Mouse (Mus musculus): ENCODE results near the gene Armc3. TPM values are rescaled to one million over a fixed set of nuclear protein-coding genes. Genes with fewer than 3 reads are reported as not detected.
A peak's percentile ranks its signal among the peaks of the same experiment; 100 is the strongest.

Armc3 gene
- polyA plus RNA-seq, 1 experiment from 2014 or later = 1.4 TPM

DNA sequence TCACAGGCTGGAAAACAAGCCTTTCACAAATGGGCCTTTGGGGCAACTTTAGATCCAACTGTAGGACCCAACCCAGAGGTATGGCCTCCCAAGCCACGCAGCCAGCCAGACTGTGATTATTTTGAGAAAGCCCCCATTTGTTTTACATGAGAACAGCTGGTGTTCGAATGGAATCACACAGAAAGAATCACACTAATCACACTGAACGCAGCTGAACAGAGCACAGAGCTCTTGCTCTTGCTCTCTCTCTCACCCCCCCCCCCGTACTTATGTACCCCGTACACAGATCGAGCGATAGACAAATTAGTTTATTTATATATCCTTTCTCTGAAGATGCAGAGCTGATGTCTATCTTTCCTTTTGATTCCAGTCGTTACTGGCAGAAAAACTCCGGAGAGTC is 123.3 kb downstream of the Armc3 start:
- no peak for ATAC-seq (ENCODE audit: low FRiP score, low read depth)
- Histone ChIP-seq H3K36me3 (no peaks in the 10 kb centered on the region), H3K4me2 (no peak overlapping the region), H3K4me1 (replicated peaks) (no peaks in the 10 kb centered on the region), H3K9ac (no peak overlapping the region), H3K4me3 (no peak overlapping the region), H3K27ac (replicated peaks) (no peak overlapping the region), H3K27me3 (no peaks in the 10 kb centered on the region), H3K9me3 (no peaks in the 10 kb centered on the region)
- WGBS = 76% methylated on average over 9 of the region's 9 CpGs

DNA sequence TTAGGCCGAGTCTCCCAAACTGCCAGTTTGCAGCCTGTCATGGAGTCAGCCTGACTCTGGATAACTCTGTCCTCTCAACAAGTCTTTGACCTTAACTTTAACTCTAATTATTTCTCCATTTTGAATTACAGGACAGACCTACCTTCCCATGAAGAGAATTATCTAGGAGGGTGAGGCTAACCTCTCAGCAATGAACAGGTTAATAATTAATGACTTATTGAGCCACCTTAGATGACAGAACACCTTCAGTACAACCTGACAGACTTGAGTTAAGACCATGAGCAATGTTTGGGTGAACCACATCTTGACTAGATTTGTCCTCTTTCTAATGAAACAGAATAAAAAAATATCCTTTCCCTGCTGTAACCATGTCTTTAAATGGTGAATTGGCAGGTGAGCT is 127.3 kb downstream of the Armc3 start:
- H3K4me1 ChIP-seq (replicated peaks) = no peaks in the 10 kb centered on the region
- H3K4me3 ChIP-seq = no peak overlapping the region
- H3K27ac ChIP-seq (replicated peaks) = no peak overlapping the region
- no peak for ATAC-seq (ENCODE audit: low FRiP score, low read depth)
- no peaks in the 10 kb centered on the region for H3K9me3 ChIP-seq
- WGBS = 94% methylated on average over 1 of the region's 1 CpGs
- H3K9ac ChIP-seq = no peak overlapping the region
- no peaks in the 10 kb centered on the region for H3K36me3 ChIP-seq
- no peaks in the 10 kb centered on the region for H3K27me3 ChIP-seq
- no peak overlapping the region for H3K4me2 ChIP-seq

DNA sequence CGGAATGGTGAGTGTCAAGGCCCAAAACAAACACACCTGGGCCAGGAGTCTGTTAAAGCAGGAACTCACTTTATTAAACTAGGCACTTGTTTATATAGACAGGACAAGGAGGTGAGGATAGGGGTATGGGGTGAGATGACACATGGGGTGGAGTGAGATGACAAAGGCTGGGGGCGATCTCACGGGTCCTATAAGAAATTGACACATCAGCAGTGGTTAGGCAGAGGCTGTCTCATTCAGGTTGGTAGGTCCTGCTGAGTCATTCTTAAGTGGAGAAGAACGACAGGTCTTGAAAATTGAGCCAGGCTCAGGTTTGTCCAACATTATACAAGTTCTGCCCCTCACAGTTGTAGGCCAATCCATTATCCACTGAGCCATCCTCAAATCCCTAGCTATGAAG is 128.7 kb downstream of the Armc3 start:
- Histone ChIP-seq H3K9ac (no peak overlapping the region), H3K27ac (replicated peaks) (no peak overlapping the region), H3K4me2 (no peak overlapping the region), H3K9me3 (no peaks in the 10 kb centered on the region), H3K27me3 (no peaks in the 10 kb centered on the region), H3K36me3 (no peaks in the 10 kb centered on the region), H3K4me3 (no peak overlapping the region), H3K4me1 (replicated peaks) (no peaks in the 10 kb centered on the region)
- no peak for ATAC-seq (ENCODE audit: low FRiP score, low read depth)
- 86% methylated on average over 4 of the region's 4 CpGs for WGBS

DNA sequence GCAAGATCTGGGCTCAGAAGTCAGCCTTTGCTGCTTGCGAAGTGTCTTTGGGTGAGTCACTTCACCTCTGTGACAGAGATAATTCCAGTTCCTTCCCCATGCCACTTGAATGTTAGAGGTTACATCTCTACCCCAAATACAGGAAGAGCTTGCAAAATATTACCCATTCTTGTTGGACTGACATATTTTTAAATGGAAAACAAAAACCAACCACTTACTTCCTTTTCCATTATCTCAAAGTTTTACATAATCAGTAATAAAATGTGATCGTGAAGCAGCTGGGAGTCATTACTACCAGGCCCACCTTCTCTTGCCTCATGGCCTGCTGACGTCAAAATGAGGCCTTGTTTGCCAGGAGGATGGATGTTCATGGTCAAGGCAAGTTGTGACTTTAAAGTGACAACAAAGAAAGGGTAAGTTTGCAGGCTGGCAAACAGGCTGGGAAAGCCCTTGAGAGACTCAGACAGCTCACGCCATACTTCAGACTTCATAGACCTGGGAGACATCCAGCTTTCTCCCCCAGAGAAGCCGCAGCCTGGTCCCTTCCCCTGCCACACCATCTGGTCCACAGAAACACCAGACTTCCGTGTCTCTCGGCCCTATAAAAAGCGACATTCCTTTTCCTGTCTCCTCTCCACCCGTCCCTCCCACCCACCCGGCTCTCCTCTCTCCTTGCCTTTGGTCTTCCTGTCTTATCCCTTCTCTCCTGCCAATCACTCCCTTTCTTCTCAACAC is 145.0 kb downstream of the Armc3 start:
- H3K27me3 ChIP-seq = no peaks in the 10 kb centered on the region
- no peaks in the 10 kb centered on the region for H3K9me3 ChIP-seq
- ATAC-seq (ENCODE audit: low FRiP score, low read depth) = peak; percentile 50
- peak overlapping the region; percentile 49 for H3K4me2 ChIP-seq
- peaks cover 4% of the 10 kb centered on the region; the same call in 1 of the 2 replicates for H3K4me1 ChIP-seq (replicated peaks)
- WGBS = 46% methylated on average over 10 of the region's 10 CpGs
- peak overlapping the region; percentile 22; the same call in 1 of the 2 replicates for H3K4me3 ChIP-seq
- no peak overlapping the region for H3K9ac ChIP-seq
- H3K27ac ChIP-seq (replicated peaks) = no peak overlapping the region
- H3K36me3 ChIP-seq = no peaks in the 10 kb centered on the region

- H3K27ac ChIP-seq (replicated peaks) = no peak overlapping the region
- H3K9ac ChIP-seq = peak overlapping the region; percentile 36; the same call in 1 of the 2 replicates
- no peaks in the 10 kb centered on the region for H3K36me3 ChIP-seq
- ATAC-seq (ENCODE audit: low FRiP score, low read depth) = peak; percentile 92
- no peaks in the 10 kb centered on the region for H3K27me3 ChIP-seq
- H3K4me2 ChIP-seq = peak overlapping the region; percentile 49
- H3K4me3 ChIP-seq = peak overlapping the region; percentile 22
- 26% methylated on average over 18 of the region's 20 CpGs for WGBS
- H3K4me1 ChIP-seq (replicated peaks) = peaks cover 4% of the 10 kb centered on the region; the same call in 1 of the 2 replicates
- no peaks in the 10 kb centered on the region for H3K9me3 ChIP-seq
Measured at GRCm38 (mm10) chr2:19344636-19345413, 145.7 kb downstream of the Armc3 start.

DNA sequence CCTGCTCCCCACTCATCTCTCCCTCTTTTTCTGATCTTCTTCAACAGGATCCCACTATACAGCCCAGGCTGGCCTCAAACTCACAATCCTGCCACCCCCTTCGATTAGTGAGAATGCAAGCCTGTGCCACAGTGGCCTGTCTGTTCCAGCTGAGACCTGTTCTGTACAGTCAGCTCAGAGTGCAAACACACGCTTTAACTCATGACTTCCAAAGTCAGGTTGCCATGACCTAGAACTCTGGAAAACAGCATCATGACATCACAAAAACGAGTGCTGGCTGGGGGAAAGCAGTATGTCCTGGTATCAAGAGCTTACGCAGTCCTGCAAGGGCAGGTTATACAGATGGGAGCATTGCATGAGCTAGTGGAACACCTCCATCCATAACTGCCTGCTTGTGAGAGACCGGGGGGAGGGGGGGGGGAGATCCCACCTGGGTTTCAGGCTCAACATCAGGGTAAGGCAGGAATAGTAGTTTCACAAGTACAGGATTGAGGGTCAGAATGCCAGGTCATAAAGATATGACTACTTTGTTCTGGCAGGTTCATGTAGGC is 146.4 kb downstream of the Armc3 start:
- Histone ChIP-seq H3K4me1 (replicated peaks) (peaks cover 4% of the 10 kb centered on the region; the same call in 1 of the 2 replicates), H3K9me3 (no peaks in the 10 kb centered on the region), H3K4me3 (peak overlapping the region; percentile 22; the same call in 1 of the 2 replicates), H3K27me3 (no peaks in the 10 kb centered on the region), H3K36me3 (no peaks in the 10 kb centered on the region), H3K27ac (replicated peaks) (no peak overlapping the region), H3K4me2 (peak overlapping the region; percentile 49), H3K9ac (no peak overlapping the region)
- ATAC-seq (ENCODE audit: low FRiP score, low read depth) = peak; percentile 43; the same call in 1 of the 2 replicates
- WGBS = 79% methylated on average over 5 of the region's 5 CpGs

DNA sequence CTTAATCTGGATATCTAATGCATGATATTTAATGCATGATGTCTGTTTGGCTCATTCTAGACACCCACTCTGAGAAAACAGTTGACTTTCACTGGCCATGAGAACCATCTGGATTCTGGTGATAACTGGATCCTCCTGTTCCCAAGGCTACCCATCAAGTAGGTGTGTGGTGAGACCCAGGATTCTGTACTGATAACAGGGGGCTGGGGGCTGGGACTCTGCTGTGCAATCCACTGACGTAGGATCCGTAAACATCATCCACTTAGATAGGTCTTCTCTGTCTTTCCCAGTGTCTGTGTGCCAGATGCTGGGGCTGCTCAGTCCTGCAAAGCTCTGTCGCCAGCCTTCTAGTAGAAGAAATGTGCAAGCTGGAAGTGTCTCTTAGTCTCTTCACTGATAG is 149.4 kb downstream of the Armc3 start:
- Histone ChIP-seq H3K4me1 (replicated peaks) (peaks cover 4% of the 10 kb centered on the region; the same call in 1 of the 2 replicates), H3K9me3 (no peaks in the 10 kb centered on the region), H3K4me2 (no peak overlapping the region), H3K27me3 (no peaks in the 10 kb centered on the region), H3K36me3 (no peaks in the 10 kb centered on the region), H3K9ac (no peak overlapping the region), H3K4me3 (no peak overlapping the region), H3K27ac (replicated peaks) (no peak overlapping the region)
- no peak for ATAC-seq (ENCODE audit: low FRiP score, low read depth)
- 80% methylated on average over 3 of the region's 3 CpGs for whole genome bisulfite sequencing

DNA sequence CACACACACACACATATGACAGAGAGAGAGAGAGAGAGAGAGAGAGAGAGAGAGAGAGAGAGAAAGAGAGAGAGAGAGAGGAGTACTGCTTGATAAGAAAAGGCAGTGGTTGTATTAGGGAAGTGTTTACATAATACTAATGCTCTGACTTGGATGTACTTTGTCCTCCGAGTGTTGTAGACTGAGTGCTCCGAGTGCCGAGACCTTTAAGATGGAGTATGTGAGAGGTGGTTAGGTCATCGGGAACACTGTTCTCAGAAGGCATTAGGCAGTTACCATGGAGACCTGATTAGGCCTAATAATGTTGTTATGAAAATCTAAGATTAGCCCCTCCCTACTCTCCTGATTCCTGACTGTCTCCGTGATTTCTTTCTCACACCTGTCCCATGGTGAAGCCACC is 151.1 kb downstream of the Armc3 start:
- Histone ChIP-seq H3K27me3 (no peaks in the 10 kb centered on the region), H3K36me3 (no peaks in the 10 kb centered on the region), H3K9ac (no peak overlapping the region), H3K27ac (replicated peaks) (no peak overlapping the region), H3K4me2 (no peak overlapping the region), H3K4me1 (replicated peaks) (no peaks in the 10 kb centered on the region), H3K9me3 (no peaks in the 10 kb centered on the region), H3K4me3 (no peak overlapping the region)
- WGBS = 90% methylated on average over 5 of the region's 5 CpGs
- no peak for ATAC-seq (ENCODE audit: low FRiP score, low read depth)

GRCm38 (mm10) chr2:19351615-19352253 is 152.6 kb downstream of the Armc3 start:
- Histone ChIP-seq H3K9ac (no peak overlapping the region), H3K4me2 (no peak overlapping the region), H3K4me1 (replicated peaks) (no peaks in the 10 kb centered on the region), H3K4me3 (no peak overlapping the region), H3K27me3 (no peaks in the 10 kb centered on the region), H3K9me3 (no peaks in the 10 kb centered on the region), H3K27ac (replicated peaks) (no peak overlapping the region), H3K36me3 (no peaks in the 10 kb centered on the region)
- 98% methylated on average over 1 of the region's 1 CpGs for WGBS
- ATAC-seq (ENCODE audit: low FRiP score, low read depth) = no peak

DNA sequence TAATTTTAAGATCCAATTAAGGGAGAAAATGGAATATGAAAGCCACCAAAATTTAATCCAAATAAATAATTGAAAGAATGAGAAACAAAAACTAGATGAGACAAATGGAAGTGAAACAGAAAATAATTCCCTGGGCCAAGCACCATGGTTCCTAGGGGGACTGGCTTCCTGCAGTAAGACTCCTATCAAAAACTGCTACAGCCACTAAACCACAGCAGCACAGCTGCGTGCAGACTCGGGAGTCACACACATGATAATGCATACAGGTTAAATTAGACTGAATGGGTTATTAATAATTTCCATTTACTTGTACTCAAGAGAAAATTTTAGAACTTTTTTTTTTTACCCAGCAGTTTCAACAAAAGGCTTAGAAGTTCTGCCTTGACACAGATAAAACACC is 154.1 kb downstream of the Armc3 start:
- Histone ChIP-seq H3K9me3 (no peaks in the 10 kb centered on the region), H3K4me3 (no peak overlapping the region), H3K27ac (replicated peaks) (no peak overlapping the region), H3K27me3 (no peaks in the 10 kb centered on the region), H3K4me2 (no peak overlapping the region), H3K36me3 (no peaks in the 10 kb centered on the region), H3K4me1 (replicated peaks) (no peaks in the 10 kb centered on the region), H3K9ac (no peak overlapping the region)
- ATAC-seq (ENCODE audit: low FRiP score, low read depth) = no peak
- WGBS = 93% methylated on average over 2 of the region's 2 CpGs
